Mouse (Mus musculus): ENCODE results near the gene Entr1.

DNA sequence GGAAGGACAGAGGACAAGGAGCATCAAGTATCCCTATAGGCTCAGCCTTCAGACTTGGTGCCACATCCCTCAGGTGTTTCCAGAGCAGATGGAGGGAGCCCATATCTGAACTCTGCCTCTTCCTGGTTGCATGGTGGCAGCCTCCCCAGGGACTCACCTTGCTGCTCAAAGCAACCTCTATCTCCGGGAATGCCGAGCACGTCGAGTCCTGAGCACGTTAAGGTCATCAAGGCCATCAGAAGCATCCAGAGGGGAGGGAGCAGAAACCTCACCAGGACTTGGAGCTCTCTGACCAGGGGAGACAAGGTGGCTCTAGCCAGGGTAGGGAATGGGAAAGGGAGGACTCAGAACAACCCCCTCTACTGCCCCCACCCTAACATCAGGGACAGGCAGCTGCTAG lies 25.6 kb downstream of the Entr1 start:
- TF ChIP-seq E2F4 (IDR thresholded peaks at IDR 0.05; ENCODE audit: insufficient read depth) (no peak), POLR2A (IDR thresholded peaks at IDR 0.05; ENCODE audit: insufficient read length, low read depth) (no peak), USF1 (IDR thresholded peaks at IDR 0.05; ENCODE audit: low read depth) (no peak), MYOD1 (IDR thresholded peaks at IDR 0.05; ENCODE audit: control insufficient read depth in 1 of 3, insufficient read length in 2 of 3, low read depth in 2 of 3) (no peak), MAX (IDR thresholded peaks at IDR 0.05; ENCODE audit: low read depth) (no peak), MYOG (IDR thresholded peaks at IDR 0.05; ENCODE audit: control insufficient read depth in 1 of 3, insufficient read depth in 1 of 3, insufficient read length in 2 of 3, low read depth in 2 of 3) (no peak), POLR2AphosphoS2 (IDR thresholded peaks at IDR 0.05; ENCODE audit: insufficient read length, low read depth) (peak; percentile 34), TCF3 (IDR thresholded peaks at IDR 0.05; ENCODE audit: insufficient read length, low read depth) (no peak), TCF12 (IDR thresholded peaks at IDR 0.05; ENCODE audit: insufficient read depth, poor library complexity, severe bottlenecking) (no peak), SRF (IDR thresholded peaks at IDR 0.05; ENCODE audit: control insufficient read depth, insufficient read length, low read depth) (no peak), CEBPB (IDR thresholded peaks at IDR 0.05; ENCODE audit: insufficient read depth, poor library complexity, severe bottlenecking) (no peak), REST (IDR thresholded peaks at IDR 0.05; ENCODE audit: insufficient read depth, insufficient read length) (no peak)
